Mouse (Mus musculus) liver, embryonic 11.5 days (tissue): ENCODE measurements around the gene Ripor2. TPM values are rescaled to one million over a fixed set of nuclear protein-coding genes. Genes with fewer than 3 reads are reported as not detected.

Experiments
- ATAC-seq: fragments of 200-750 bp; cut with Nextera tagmentation; replicated peaks from 2 replicates; pipeline ENCODE4 v1.8.0; 2017; ENCODE audit warnings: moderate number of reproducible peaks, mild to moderate bottlenecking, moderate TSS enrichment, moderate library complexity; ENCODE audit not compliant: low FRiP score
- DNase-seq: peaks from one replicate; pipeline ENCODE4 v3.0.0-alpha.2; 2017; ENCODE audit warnings: low spot score
- H3K27ac ChIP-seq: fragments of 300-500 bp; sonication (generic); 2 replicates; pipeline ENCODE4 v1.5.1; 2014; ENCODE audit warnings: mild to moderate bottlenecking, low read depth, low read length, control low read depth
- H3K27me3 ChIP-seq: fragments of 300-500 bp; sonication (generic); replicated peaks from 2 replicates; pipeline ENCODE4 v1.6.1; 2014; ENCODE audit warnings: low read length, mixed read lengths; ENCODE audit not compliant: control insufficient read depth, insufficient read depth
- H3K36me3 ChIP-seq: fragments of 300-500 bp; sonication (generic); 2 replicates; pipeline ENCODE4 v1.6.1; 2014; ENCODE audit warnings: mild to moderate bottlenecking, low read length, moderate library complexity, mixed read lengths; ENCODE audit not compliant: control insufficient read depth, insufficient read depth
- H3K4me1 ChIP-seq: fragments of 300-500 bp; sonication (generic); replicated peaks from 2 replicates; pipeline ENCODE4 v1.6.1; 2014; ENCODE audit warnings: low read length, mixed read lengths; ENCODE audit not compliant: control insufficient read depth, insufficient read depth
- H3K4me2 ChIP-seq: fragments of 300-500 bp; sonication (generic); 2 replicates; pipeline ENCODE4 v1.6.1; 2014; ENCODE audit warnings: mild to moderate bottlenecking, control low read depth, moderate library complexity
- H3K4me3 ChIP-seq: fragments of 300-500 bp; sonication (generic); 2 replicates; pipeline ENCODE4 v1.5.1; 2014; ENCODE audit warnings: low read depth, low read length, control low read depth
- H3K9ac ChIP-seq: fragments of 300-500 bp; sonication (generic); 2 replicates; pipeline ENCODE4 v1.6.1; 2014; ENCODE audit warnings: low read depth, low read length, control low read depth
- H3K9me3 ChIP-seq: fragments of 300-500 bp; sonication (generic); 2 replicates; pipeline ENCODE4 v1.6.1; 2016; ENCODE audit warnings: low read length, inconsistent platforms, mixed read lengths; ENCODE audit not compliant: control insufficient read depth
- WGBS: fragments of 180-500 bp; shearing (Covaris S2); extraction: QIAGEN DNeasy Blood & Tissue Kit; methylation state at CpG from one replicate; pipeline ENCODE4 v1.1.7; 2014; 5-methylcytosine and 5-hydroxymethylcytosine counted together
- polyA plus RNA-seq: library from polyadenylated mRNA; unstranded; fragments of >200 nt; fragmentation: Nextera tagmentation; extraction: Ambion mirVana; gene quantifications from 2 replicates; pipeline ENCODE4 v1.2.1, GENCODE M21; 2014

The Ripor2 gene
- polyA plus RNA-seq, 1 experiment from 2014 or later = 11.4 TPM

DNA sequence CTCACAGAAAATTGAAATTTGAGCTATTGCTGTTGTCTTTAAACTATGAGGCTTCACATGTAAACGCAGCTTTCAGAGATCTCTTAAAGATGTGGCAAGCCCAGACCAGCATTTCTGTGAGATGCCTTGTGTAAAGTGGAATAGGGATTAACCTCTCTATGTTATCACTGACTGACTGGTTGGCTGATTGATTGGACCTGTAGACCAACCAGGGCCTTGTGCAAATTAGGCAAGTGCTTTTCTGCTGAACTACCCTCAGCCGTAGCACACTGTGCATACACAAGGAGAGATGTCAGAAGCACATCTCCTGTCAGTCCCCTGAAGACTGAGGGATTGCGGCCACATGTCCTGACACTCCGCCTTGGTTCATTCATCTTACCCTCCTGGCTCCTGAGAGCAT, 29.9 kb upstream of the Ripor2 start:
- ATAC-seq (peak; percentile 47; the same call in 1 of the 2 replicates), DNase-seq (no peak)
- Histone ChIP-seq H3K9me3 (no peaks in the 10 kb centered on the region), H3K4me3 (no peak overlapping the region), H3K4me1 (peaks cover 39% of the 10 kb centered on the region), H3K27ac (peak overlapping the region; percentile 78), H3K4me2 (peak overlapping the region; percentile 49), H3K9ac (no peak overlapping the region; the same call in 1 of the 2 replicates), H3K36me3 (no peaks in the 10 kb centered on the region), H3K27me3 (no peaks in the 10 kb centered on the region)
- 61% methylated on average over 4 of the region's 4 CpGs for WGBS

DNA sequence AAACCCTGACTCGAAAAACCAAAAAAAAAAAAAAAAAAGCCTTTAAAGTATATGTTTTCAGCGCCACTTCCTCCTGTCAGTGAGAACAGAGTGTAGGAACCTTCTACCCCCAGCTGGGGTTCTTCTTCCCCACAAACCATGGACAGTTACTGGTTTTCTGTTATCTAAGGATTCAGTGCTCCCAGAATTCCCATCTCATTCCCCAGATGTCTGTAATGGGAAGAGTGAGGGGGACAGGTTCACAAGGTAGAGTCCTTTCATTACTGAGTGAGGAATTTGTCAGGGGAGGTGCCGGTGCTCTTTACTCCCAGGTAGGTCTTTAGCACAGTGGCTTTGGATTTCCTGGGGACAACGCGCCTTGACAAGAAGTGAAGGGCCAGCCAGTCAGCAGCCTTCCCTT, 20.6 kb upstream of the Ripor2 start:
- H3K4me3 ChIP-seq = no peak overlapping the region
- H3K27ac ChIP-seq = no peak overlapping the region
- DNase-seq (no peak), ATAC-seq (no peak)
- H3K9me3 ChIP-seq = no peaks in the 10 kb centered on the region
- no peak overlapping the region for H3K9ac ChIP-seq
- no peaks in the 10 kb centered on the region for H3K36me3 ChIP-seq
- 76% methylated on average over 5 of the region's 5 CpGs for WGBS
- peaks cover 9% of the 10 kb centered on the region for H3K4me1 ChIP-seq
- no peaks in the 10 kb centered on the region for H3K27me3 ChIP-seq
- no peak overlapping the region for H3K4me2 ChIP-seq

DNA sequence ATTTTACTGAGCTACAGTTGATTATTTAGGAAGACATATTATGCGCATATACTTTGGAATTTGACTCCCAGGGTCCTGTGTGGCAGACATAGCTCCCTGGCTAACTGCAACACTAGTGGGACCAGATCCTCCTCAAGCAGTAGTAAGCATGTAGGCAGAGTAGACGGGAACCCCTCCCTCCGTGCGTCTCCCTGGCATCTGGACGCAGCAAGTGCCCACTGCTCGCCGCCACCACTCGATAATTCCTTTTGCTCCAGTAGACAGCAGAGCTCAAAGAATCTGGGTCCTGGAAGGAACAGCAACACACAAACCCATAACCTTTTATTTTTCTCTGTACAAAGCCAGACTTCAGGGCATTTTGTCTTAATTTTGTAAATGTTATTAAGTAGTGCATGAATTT, 17.3 kb upstream of the Ripor2 start:
- H3K9me3 ChIP-seq = no peaks in the 10 kb centered on the region
- peak overlapping the region; percentile 48 for H3K27ac ChIP-seq
- H3K27me3 ChIP-seq = no peaks in the 10 kb centered on the region
- ATAC-seq = no peak
- no peak overlapping the region for H3K9ac ChIP-seq
- peaks cover 14% of the 10 kb centered on the region for H3K4me1 ChIP-seq
- DNase-seq = no peak
- no peak overlapping the region for H3K4me3 ChIP-seq
- no peak overlapping the region for H3K4me2 ChIP-seq
- no peaks in the 10 kb centered on the region for H3K36me3 ChIP-seq
- WGBS = 81% methylated on average over 8 of the region's 8 CpGs

DNA sequence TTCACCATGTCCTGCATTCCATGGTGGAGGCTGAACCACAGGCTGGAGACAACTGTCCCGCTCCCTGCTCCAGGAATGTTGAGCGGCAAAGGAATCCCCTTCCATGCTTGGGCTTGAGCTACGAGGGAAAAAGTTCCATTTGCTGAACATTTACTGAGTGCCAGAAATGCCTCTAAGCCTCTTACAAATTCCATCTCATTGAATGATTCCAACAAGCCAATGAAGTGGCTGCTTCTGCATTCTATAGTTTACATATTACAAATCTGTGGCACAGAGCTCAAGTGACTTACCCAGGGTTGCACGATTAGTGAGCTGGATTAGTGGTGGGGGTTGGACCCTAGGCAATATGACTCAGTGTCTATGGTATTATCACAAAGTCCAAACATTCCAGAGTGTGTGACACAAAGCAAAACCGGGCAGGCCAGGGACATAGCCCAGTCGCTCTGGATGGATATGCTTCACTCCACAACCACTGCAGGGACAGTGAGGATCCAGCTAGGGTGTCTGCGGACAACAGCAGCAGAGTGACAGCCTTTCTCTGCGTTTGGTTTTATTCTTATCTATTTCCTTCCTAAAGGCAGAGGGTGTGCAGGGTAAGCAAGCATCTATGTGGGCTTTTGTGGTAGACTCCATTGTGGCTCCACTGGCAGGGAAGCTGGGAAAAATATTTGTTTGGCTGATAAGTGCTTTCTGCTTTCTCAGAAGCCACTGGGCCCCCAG, 16.6 kb upstream of the Ripor2 start:
- peaks cover 14% of the 10 kb centered on the region for H3K4me1 ChIP-seq
- H3K4me2 ChIP-seq = no peak overlapping the region; the same call in 1 of the 2 replicates
- DNase-seq (peak; percentile 36), ATAC-seq (peak; percentile 49)
- peak overlapping the region; percentile 60 for H3K27ac ChIP-seq
- no peak overlapping the region for H3K9ac ChIP-seq
- 39% methylated on average over 8 of the region's 8 CpGs for WGBS
- H3K27me3 ChIP-seq = no peaks in the 10 kb centered on the region
- H3K4me3 ChIP-seq = no peak overlapping the region
- no peaks in the 10 kb centered on the region for H3K9me3 ChIP-seq
- no peaks in the 10 kb centered on the region for H3K36me3 ChIP-seq

DNA sequence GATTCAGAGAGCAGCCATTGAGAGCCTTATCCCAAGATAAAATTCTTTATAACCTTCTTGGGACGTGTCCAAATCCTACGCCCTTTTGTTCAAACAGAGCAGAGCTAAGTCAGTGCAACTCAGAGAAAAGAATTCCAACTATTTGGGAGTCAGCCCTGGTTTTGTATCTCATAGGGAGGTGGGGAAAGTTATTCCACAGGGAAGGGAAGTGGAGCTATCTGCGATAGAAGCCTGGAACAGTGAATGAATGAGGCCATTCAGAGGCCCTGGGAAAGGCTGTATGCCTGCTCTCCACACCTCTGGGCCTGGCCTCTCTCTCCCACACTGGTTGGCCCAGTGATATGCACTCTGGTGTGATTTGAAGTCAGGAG, 16.1 kb upstream of the Ripor2 start:
- no peaks in the 10 kb centered on the region for H3K27me3 ChIP-seq

DNA sequence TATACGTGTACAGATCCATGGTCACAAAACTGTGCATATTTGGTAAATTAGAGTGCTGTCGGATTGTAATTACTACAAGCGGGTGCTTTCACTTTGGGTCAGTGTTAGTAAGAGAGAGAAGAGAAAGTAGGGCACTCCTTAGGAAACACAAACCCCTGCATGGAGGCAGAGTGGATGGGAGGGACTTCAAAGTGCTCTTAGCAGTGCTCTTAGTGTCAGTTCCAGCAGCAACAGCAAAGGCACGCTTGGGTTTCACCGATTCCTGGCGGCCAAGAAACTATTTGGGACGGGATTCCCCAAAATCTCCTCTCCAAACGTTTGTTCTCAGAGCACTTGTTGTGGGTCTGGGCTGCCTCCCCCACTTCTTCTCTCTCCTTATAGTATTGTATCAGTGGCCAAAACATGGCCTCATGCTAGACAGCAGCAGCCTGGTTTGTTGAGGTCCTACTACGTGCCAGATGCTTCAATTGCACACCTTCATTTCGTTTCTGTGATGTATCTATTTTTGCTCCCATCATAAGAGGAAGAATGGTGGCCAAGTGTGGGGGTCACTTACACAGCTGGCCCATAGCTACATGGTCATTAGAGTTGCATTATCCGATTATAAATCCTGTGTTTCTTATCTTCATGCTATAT, 14.7 kb upstream of the Ripor2 start:
- ATAC-seq (no peak), DNase-seq (no peak)
- WGBS = 75% methylated on average over 11 of the region's 11 CpGs
- H3K4me2 ChIP-seq = no peak overlapping the region
- peaks cover 14% of the 10 kb centered on the region for H3K4me1 ChIP-seq
- no peaks in the 10 kb centered on the region for H3K27me3 ChIP-seq
- H3K27ac ChIP-seq = no peak overlapping the region
- H3K4me3 ChIP-seq = no peak overlapping the region
- H3K9me3 ChIP-seq = no peaks in the 10 kb centered on the region
- no peak overlapping the region for H3K9ac ChIP-seq
- no peaks in the 10 kb centered on the region for H3K36me3 ChIP-seq

More for the DNA sequence above, 16.1 kb upstream of the Ripor2 start:
- Histone ChIP-seq H3K9ac (no peak overlapping the region), H3K9me3 (no peaks in the 10 kb centered on the region), H3K4me2 (no peak overlapping the region), H3K4me3 (no peak overlapping the region), H3K27ac (no peak overlapping the region; the same call in 1 of the 2 replicates), H3K4me1 (peaks cover 14% of the 10 kb centered on the region), H3K36me3 (no peaks in the 10 kb centered on the region)
- DNase-seq (no peak), ATAC-seq (peak; percentile 57)
- 43% methylated on average over 3 of the region's 3 CpGs for WGBS

DNA sequence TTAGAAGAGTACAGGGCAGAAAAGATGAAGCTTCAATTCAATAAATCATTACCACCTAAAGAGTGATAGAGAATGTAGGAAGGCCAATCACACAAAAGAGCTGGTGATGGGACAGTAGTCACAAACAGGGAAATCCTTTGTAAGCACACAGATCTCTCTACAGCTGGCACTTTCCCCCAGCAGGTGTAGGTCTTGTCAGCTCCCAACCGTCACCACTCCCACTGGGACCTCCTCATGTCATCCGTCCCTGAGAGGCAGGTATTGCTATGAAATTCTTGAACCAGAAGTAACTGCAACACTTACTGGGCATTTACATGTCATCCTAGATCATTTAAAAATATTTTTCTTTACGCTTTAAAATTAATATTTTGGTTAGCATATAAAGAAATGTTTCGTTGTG, 12.9 kb upstream of the Ripor2 start:
- H3K27ac ChIP-seq = no peak overlapping the region
- 86% methylated on average over 4 of the region's 4 CpGs for WGBS
- no peak for ATAC-seq
- H3K4me2 ChIP-seq = no peak overlapping the region
- H3K4me1 ChIP-seq = peaks cover 14% of the 10 kb centered on the region
- no peak overlapping the region for H3K4me3 ChIP-seq
- DNase-seq = no peak
- no peaks in the 10 kb centered on the region for H3K9me3 ChIP-seq
- H3K9ac ChIP-seq = no peak overlapping the region
- no peaks in the 10 kb centered on the region for H3K27me3 ChIP-seq
- H3K36me3 ChIP-seq = no peaks in the 10 kb centered on the region

DNA sequence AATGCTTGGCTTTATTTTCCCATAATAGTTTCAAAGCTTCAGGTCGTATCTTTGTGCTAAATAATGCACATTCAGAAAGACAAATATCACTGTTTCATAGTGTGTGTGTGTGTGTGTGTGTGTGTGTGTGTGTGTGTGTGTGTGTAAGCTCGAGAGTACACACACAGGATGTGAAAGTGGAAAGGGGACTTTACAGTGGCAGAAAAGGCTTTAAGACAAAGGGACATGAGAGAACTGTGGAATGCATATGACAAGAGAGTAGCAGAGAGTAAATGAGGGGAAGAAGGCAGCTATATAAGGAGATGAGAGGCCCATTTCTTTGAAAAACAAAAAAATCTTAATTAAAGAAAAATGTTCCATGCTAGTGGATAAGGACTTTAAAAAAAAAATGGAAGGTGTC, 11.3 kb upstream of the Ripor2 start:
- no peak overlapping the region for H3K27ac ChIP-seq
- no peaks in the 10 kb centered on the region for H3K27me3 ChIP-seq
- ATAC-seq = no peak
- WGBS = 50% methylated on average over 2 of the region's 2 CpGs
- H3K36me3 ChIP-seq = no peaks in the 10 kb centered on the region
- H3K9me3 ChIP-seq = no peaks in the 10 kb centered on the region
- H3K4me3 ChIP-seq = no peak overlapping the region
- no peak for DNase-seq
- no peak overlapping the region for H3K4me2 ChIP-seq
- no peak overlapping the region for H3K9ac ChIP-seq
- H3K4me1 ChIP-seq = peaks cover 16% of the 10 kb centered on the region

DNA sequence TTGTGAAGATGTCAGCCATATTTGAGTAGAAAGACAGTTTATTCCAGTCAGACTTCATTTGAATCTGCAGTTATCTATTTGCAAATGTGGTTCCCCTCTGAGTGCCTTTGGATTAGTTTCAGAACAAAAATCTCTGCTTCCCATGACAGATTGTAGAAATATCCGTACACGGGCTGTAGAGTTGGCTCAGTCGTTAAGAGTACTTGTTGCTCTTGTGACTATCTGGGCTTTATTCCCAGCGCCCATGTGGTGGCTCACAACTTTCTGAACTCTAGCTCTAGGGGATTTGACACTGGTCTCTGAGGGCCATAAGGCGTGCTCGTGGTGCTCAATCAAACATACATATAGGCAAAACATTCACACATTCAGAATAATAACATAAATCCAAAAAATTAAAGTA, 10.1 kb upstream of the Ripor2 start:
- no peak overlapping the region for H3K4me3 ChIP-seq
- H3K36me3 ChIP-seq = no peaks in the 10 kb centered on the region
- WGBS = 82% methylated on average over 6 of the region's 6 CpGs
- H3K4me2 ChIP-seq = no peak overlapping the region
- no peaks in the 10 kb centered on the region for H3K9me3 ChIP-seq
- ATAC-seq (no peak), DNase-seq (no peak)
- H3K9ac ChIP-seq = no peak overlapping the region
- H3K27me3 ChIP-seq = no peaks in the 10 kb centered on the region
- peaks cover 18% of the 10 kb centered on the region for H3K4me1 ChIP-seq
- H3K27ac ChIP-seq = no peak overlapping the region
